Mouse (Mus musculus) olfactory bulb, adult 2 months (tissue): ENCODE measurements around the gene Col4a2.

Source experiments
- CTCF ChIP-seq: fragments of 200-500 bp; IDR thresholded peaks from 2 replicates; pipeline ENCODE4 v1.5.1; 2012; ENCODE audit warnings: low read depth, mild to moderate bottlenecking, low read length, moderate library complexity; ENCODE audit not compliant: insufficient read depth
- POLR2A ChIP-seq: fragments of 200-500 bp; IDR thresholded peaks from 2 replicates; pipeline ENCODE4 v1.6.1; 2012; ENCODE audit warnings: mild to moderate bottlenecking, low read depth, low read length, moderate library complexity; ENCODE audit not compliant: insufficient read depth

DNA sequence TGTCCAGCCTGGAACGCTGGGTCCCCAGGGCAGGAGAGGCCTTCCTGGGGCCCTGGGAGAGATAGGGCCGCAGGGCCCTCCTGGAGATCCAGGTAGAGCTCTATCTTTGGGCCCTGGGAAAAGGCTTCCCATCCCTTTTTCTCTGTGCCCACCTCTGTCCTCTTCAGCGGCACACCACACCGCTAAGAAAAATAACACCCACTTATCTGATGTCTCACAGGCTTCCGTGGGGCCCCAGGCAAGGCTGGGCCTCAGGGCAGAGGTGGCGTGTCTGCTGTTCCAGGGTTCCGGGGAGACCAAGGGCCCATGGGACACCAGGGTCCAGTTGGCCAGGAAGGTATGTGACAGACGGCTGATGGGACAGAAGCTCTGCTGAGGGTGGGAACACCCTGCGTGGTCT, 131.0 kb downstream of the Col4a2 start:
- TF ChIP-seq POLR2A (no peak), CTCF (no peak)
